Mouse (Mus musculus) midbrain, postnatal 0 days (tissue): ENCODE results near the gene Tspan15. TPM values are rescaled to one million over a fixed set of nuclear protein-coding genes. Genes with fewer than 3 reads are reported as not detected.
A peak's percentile ranks its signal among the peaks of the same experiment; 100 is the strongest.

Source experiments
- ATAC-seq: fragments of 200-750 bp; cut with Nextera tagmentation; 2 replicates; pipeline ENCODE4 v1.8.0; 2017; ENCODE audit warnings: moderate number of reproducible peaks, mild to moderate bottlenecking, moderate TSS enrichment, moderate library complexity; ENCODE audit not compliant: low FRiP score
- DNase-seq: peaks from one replicate; pipeline ENCODE4 v3.0.0-alpha.2; 2015; ENCODE audit warnings: low spot score
- H3K27ac ChIP-seq: fragments of 300-500 bp; sonication (generic); 2 replicates; pipeline ENCODE4 v1.5.1; 2014; ENCODE audit warnings: low read depth, mild to moderate bottlenecking, low read length, mixed read lengths
- H3K27me3 ChIP-seq: fragments of 300-500 bp; sonication (generic); 2 replicates; pipeline ENCODE4 v1.6.1; 2014; ENCODE audit warnings: low read length, control low read depth, mixed read lengths; ENCODE audit not compliant: insufficient read depth
- H3K36me3 ChIP-seq: fragments of 300-500 bp; sonication (generic); 2 replicates; pipeline ENCODE4 v1.6.1; 2014; ENCODE audit warnings: low read length, control low read depth, mixed read lengths; ENCODE audit not compliant: insufficient read depth
- H3K4me1 ChIP-seq: fragments of 300-500 bp; sonication (generic); 2 replicates; pipeline ENCODE4 v1.6.1; 2014; ENCODE audit warnings: mild to moderate bottlenecking, control low read depth, antibody characterized with exemption, low read length, mixed read lengths; ENCODE audit not compliant: insufficient read depth
- H3K4me2 ChIP-seq: fragments of 300-500 bp; sonication (generic); 2 replicates; pipeline ENCODE4 v1.6.1; 2014; ENCODE audit warnings: low read depth, mild to moderate bottlenecking, low read length, mixed read lengths; ENCODE audit not compliant: poor library complexity, severe bottlenecking
- H3K4me3 ChIP-seq: fragments of 300-500 bp; sonication (generic); 2 replicates; pipeline ENCODE4 v1.5.1; 2014; ENCODE audit warnings: low read depth, mild to moderate bottlenecking, low read length, moderate library complexity
- H3K9ac ChIP-seq: fragments of 300-500 bp; sonication (generic); replicated peaks from 2 replicates; pipeline ENCODE4 v1.6.1; 2014; ENCODE audit warnings: mild to moderate bottlenecking, low read length, moderate library complexity, mixed read lengths; ENCODE audit not compliant: poor library complexity, severe bottlenecking
- H3K9me3 ChIP-seq: fragments of 300-500 bp; sonication (generic); 2 replicates; pipeline ENCODE4 v1.6.1; 2016; ENCODE audit warnings: low read length, control low read depth
- CTCF ChIP-seq: IDR thresholded peaks from 2 replicates; pipeline ENCODE4 v1.5.1; 2016; ENCODE audit warnings: antibody characterized with exemption, mild to moderate bottlenecking
- WGBS: fragments of 180-500 bp; shearing (Covaris S2); extraction: QIAGEN DNeasy Blood & Tissue Kit; methylation state at CpG from one replicate; pipeline ENCODE4 v1.1.7; 2014; 5-methylcytosine and 5-hydroxymethylcytosine counted together
- polyA plus RNA-seq: library from polyadenylated mRNA; unstranded; fragments of >200 nt; fragmentation: Nextera tagmentation; extraction: Ambion mirVana; gene quantifications from 2 replicates; pipeline ENCODE4 v1.2.1, GENCODE M21; 2015
- total RNA-seq: library from RNA; depleted of rRNA; stranded (reverse); fragments of >200 nt; gene quantifications from 2 replicates; pipeline ENCODE4 v1.2.3, GENCODE M21; 2014

The Tspan15 gene
- total and polyA plus RNA-seq, 2 experiments from 2014 or later, result 17.0 to 20.2 TPM

DNA sequence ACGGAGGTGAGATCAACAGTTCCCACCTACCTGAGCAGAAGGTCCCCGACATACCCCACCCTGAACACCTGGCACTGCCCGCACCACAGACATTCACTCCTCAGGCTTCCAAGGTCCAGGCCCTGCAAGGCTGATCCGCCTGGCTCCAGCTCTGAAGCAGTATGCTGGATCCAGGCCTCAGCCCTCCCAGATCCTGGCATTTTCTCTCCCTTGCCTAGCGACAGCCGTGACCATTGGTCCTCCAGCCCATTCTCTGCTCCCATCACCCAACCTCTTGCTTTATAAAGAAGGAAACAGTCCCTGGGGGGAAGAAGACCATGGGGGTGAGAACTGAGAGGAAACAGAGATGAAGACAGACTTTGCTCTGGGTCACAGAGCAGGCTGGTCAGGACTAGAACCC lies 37.0 kb downstream of the Tspan15 start:
- no peak for ATAC-seq
- H3K27ac ChIP-seq, result peak overlapping the region; percentile 47; the same call in 1 of the 2 replicates
- H3K9ac ChIP-seq, result no peak overlapping the region
- H3K9me3 ChIP-seq, result no peaks in the 10 kb centered on the region
- WGBS, result 74% methylated on average over 6 of the region's 6 CpGs
- H3K4me2 ChIP-seq, result no peak overlapping the region
- no peak for TF ChIP-seq CTCF
- H3K4me3 ChIP-seq, result no peak overlapping the region
- H3K36me3 ChIP-seq, result no peaks in the 10 kb centered on the region
- no peaks in the 10 kb centered on the region for H3K4me1 ChIP-seq
- H3K27me3 ChIP-seq, result no peaks in the 10 kb centered on the region
- peak; percentile 53 for DNase-seq

DNA sequence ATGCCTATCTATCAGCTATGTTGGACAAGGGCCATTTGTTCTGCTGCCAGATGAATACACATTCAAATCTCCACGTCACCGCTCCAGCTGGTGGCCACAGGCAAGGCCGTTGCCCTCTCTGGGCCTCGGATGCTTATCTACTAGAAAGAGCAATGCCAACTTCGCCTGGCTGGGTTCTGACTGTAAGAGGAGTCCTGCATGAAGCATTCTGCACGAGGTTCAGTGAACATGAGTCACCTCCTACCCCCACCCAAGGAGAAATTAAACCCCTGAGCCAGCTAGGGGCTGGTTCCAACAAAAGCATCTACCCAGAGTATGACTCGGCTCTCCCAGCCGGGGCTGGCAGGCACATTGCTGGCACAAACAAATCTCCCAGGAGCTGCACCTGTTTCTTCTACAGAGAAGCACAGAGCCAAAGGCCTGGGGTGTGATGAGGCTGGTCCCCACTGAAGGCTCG lies 38.3 kb downstream of the Tspan15 start:
- Histone ChIP-seq H3K4me2 (no peak overlapping the region), H3K27me3 (no peaks in the 10 kb centered on the region), H3K27ac (no peak overlapping the region), H3K9me3 (no peaks in the 10 kb centered on the region), H3K4me3 (no peak overlapping the region), H3K4me1 (no peaks in the 10 kb centered on the region), H3K9ac (no peak overlapping the region), H3K36me3 (no peaks in the 10 kb centered on the region)
- DNase-seq (peak; percentile 39), ATAC-seq (no peak)
- TF ChIP-seq CTCF, result no peak
- 68% methylated on average over 9 of the region's 9 CpGs for WGBS

GRCm38 (mm10) chr10:62190821-62191220 lies 40.2 kb downstream of the Tspan15 start:
- H3K27me3 ChIP-seq, result no peaks in the 10 kb centered on the region; the same call in none of the 2 replicates
- H3K4me2 ChIP-seq, result no peak overlapping the region
- ATAC-seq, result no peak
- H3K4me3 ChIP-seq, result no peak overlapping the region
- no peaks in the 10 kb centered on the region for H3K9me3 ChIP-seq
- no peaks in the 10 kb centered on the region for H3K4me1 ChIP-seq
- DNase-seq, result no peak
- WGBS, result 90% methylated on average over 7 of the region's 7 CpGs
- H3K36me3 ChIP-seq, result no peaks in the 10 kb centered on the region
- no peak for TF ChIP-seq CTCF
- no peak overlapping the region for H3K9ac ChIP-seq
- no peak overlapping the region for H3K27ac ChIP-seq

DNA sequence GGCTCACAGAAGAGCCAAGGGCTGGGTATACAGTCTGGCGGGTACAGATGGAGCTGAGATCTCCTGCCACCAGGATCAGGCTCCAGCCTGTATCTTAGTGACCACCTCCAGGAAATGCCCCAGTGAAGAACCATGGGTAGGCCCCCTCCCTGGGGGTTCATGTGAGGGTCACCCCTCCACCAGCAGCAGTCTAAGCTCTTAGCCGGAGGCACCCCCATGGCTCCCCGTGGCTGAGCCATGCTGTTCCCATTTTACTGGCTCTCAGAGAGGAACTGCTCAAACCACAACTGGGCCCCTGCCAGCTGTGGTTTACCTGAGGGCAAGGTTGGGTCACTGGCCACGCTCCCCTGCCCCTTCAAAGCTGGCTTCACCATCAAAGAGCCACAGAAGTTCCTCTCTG lies 41.1 kb downstream of the Tspan15 start:
- Histone ChIP-seq H3K4me1 (no peaks in the 10 kb centered on the region), H3K4me2 (no peak overlapping the region), H3K27ac (no peak overlapping the region), H3K9me3 (no peaks in the 10 kb centered on the region), H3K4me3 (no peak overlapping the region), H3K36me3 (no peaks in the 10 kb centered on the region), H3K9ac (no peak overlapping the region), H3K27me3 (no peaks in the 10 kb centered on the region; the same call in none of the 2 replicates)
- no peak for TF ChIP-seq CTCF
- no peak for ATAC-seq
- 85% methylated on average over 4 of the region's 4 CpGs for WGBS
- DNase-seq, result no peak

DNA sequence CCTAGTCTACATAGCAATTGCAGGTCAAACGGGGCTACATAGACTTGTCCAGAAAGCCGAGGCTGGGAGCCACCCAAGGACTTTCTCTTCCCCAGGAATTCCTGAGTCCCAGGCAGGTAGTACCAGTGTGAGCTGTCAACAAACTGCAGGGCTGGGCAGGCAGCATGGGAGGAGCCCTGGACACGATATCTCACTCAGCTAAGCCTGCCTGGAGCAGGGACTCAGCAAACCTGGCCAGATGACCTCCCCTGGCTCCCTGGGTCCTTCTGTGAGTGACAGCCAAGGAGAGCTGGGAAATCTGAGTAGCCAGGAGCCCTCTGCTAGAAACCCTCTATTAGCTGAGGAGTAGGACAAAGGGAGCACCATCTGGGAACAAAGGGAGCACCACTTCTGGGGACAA lies 41.7 kb downstream of the Tspan15 start:
- Histone ChIP-seq H3K4me2 (no peak overlapping the region), H3K4me1 (no peaks in the 10 kb centered on the region), H3K9me3 (no peaks in the 10 kb centered on the region), H3K27me3 (no peaks in the 10 kb centered on the region; the same call in none of the 2 replicates), H3K36me3 (no peaks in the 10 kb centered on the region), H3K27ac (no peak overlapping the region), H3K9ac (no peak overlapping the region), H3K4me3 (no peak overlapping the region)
- ATAC-seq (no peak), DNase-seq (no peak)
- WGBS, result 71% methylated on average over 3 of the region's 3 CpGs
- no peak for TF ChIP-seq CTCF

- Histone ChIP-seq H3K4me2 (no peak overlapping the region), H3K4me1 (no peaks in the 10 kb centered on the region), H3K27ac (no peak overlapping the region), H3K27me3 (peaks cover 3% of the 10 kb centered on the region), H3K9ac (no peak overlapping the region), H3K9me3 (no peaks in the 10 kb centered on the region), H3K36me3 (no peaks in the 10 kb centered on the region), H3K4me3 (no peak overlapping the region)
- ATAC-seq, result peak; percentile 67; the same call in 1 of the 2 replicates
- peak; percentile 95 for TF ChIP-seq CTCF
- peak; percentile 80 for DNase-seq
- WGBS, result 19% methylated on average over 7 of the region's 7 CpGs
Observed at GRCm38 (mm10) chr10:62186882-62187281, 44.2 kb downstream of the Tspan15 start.
